Mouse (Mus musculus): ENCODE results near the gene Lgsn. TPM values are rescaled to one million over a fixed set of nuclear protein-coding genes. Genes with fewer than 3 reads are reported as not detected.

The Lgsn gene
- polyA plus RNA-seq, 1 experiment: not detected

DNA sequence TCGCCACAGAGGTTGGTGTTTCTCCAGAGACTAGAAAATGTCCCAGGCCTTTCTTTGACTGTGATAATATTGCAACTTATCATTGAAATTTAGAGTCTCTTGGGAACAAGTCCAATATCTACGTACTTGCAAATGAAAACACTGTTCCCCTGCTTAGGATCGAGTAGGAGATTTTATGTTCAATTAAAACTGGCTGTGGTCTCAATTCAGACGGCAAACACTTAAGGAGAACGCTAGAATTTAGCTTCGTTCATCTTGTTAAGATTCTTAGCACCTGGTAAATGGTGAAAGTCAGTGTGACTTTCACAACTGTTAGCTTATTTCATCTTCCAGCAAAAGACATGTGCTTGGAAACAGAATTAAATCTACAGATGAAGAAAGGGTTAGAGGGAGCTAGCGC lies 29.1 kb downstream of the Lgsn start:
- no peak for TF ChIP-seq CTCF (IDR thresholded peaks at IDR 0.05; ENCODE audit: extremely low read depth, insufficient read depth, low read length)
- TF ChIP-seq POLR2A (IDR thresholded peaks at IDR 0.05; ENCODE audit: extremely low read depth, insufficient read depth, low read length): no peak
- H3K4me1 ChIP-seq (ENCODE audit: control insufficient read depth, insufficient read depth, low read length): no peaks in the 10 kb centered on the region
- no peak overlapping the region for H3K4me3 ChIP-seq (ENCODE audit: insufficient read depth, low read length)
- no peak overlapping the region for H3K27ac ChIP-seq (ENCODE audit: insufficient read depth, low read length)

DNA sequence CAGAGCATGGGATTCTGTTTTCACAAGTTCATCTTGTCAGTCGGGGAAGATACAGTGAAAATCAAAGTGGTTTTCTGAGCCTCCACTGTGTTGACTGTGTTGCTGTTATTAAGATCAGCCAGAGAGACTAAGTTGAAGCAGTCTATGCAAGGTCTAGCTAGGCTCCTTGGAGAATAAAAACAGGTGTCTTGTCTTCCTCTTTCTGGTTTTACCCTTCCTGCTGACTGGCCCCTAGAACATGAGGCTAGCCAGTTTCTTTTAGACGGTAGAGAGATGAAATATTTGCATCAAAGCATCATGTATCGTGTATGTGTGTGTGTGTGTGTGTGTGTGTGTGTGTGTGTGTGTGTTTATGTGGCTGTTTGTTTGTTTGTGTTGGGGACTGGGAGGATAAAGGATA lies 29.6 kb downstream of the Lgsn start:
- Histone ChIP-seq H3K27ac (ENCODE audit: insufficient read depth, low read length) (no peak overlapping the region), H3K4me1 (ENCODE audit: control insufficient read depth, insufficient read depth, low read length) (no peaks in the 10 kb centered on the region), H3K4me3 (ENCODE audit: insufficient read depth, low read length) (no peak overlapping the region)
- no peak for TF ChIP-seq CTCF (IDR thresholded peaks at IDR 0.05; ENCODE audit: extremely low read depth, insufficient read depth, low read length)
- TF ChIP-seq POLR2A (IDR thresholded peaks at IDR 0.05; ENCODE audit: extremely low read depth, insufficient read depth, low read length): no peak

DNA sequence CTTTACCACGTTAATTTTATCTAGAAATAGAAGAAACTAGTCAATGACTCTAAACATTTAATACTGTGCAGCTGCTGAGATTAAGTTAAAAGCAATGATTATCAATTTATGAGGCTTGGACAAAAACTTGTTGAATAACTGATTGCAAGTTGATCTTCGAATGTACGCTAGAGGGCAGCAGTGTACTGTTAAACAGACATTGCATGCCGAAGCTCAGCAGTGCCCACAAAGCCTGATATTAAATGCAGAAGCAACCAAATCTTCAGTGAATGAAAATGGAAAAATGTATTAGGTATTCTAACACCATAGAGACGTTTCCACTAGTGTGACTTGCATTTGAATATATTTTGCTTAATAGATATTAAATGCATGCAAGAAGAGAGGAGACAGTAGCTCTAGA lies 33.9 kb downstream of the Lgsn start:
- H3K4me3 ChIP-seq (ENCODE audit: insufficient read depth, low read length): no peak overlapping the region
- no peak overlapping the region for H3K27ac ChIP-seq (ENCODE audit: insufficient read depth, low read length)
- peak; percentile 88 for TF ChIP-seq CTCF (IDR thresholded peaks at IDR 0.05; ENCODE audit: extremely low read depth, insufficient read depth, low read length)
- no peak for TF ChIP-seq POLR2A (IDR thresholded peaks at IDR 0.05; ENCODE audit: extremely low read depth, insufficient read depth, low read length)
- H3K4me1 ChIP-seq (ENCODE audit: control insufficient read depth, insufficient read depth, low read length): no peaks in the 10 kb centered on the region

DNA sequence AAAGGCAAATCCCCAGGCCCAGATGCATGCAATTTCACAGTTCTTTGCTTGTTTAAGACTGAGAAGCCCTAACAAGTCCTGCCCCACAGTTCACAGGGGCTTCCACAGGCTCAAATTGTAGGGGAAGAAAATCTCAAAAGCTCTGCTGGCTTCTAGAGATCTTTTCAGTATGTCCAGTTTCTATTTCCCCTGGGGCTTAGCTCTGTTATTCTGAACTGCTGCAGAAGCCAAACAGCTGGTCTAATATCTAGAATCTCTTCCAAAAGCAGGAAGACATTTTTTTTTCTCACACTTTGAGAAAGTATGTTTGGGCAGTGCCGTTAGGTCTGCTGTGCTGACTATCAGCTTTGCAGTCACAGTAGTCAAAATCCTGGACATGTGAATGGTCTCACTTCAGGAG lies 38.6 kb downstream of the Lgsn start:
- TF ChIP-seq CTCF (IDR thresholded peaks at IDR 0.05; ENCODE audit: extremely low read depth, insufficient read depth, low read length): no peak
- Histone ChIP-seq H3K4me3 (ENCODE audit: insufficient read depth, low read length) (no peak overlapping the region), H3K27ac (ENCODE audit: insufficient read depth, low read length) (no peak overlapping the region), H3K4me1 (ENCODE audit: control insufficient read depth, insufficient read depth, low read length) (no peaks in the 10 kb centered on the region)

DNA sequence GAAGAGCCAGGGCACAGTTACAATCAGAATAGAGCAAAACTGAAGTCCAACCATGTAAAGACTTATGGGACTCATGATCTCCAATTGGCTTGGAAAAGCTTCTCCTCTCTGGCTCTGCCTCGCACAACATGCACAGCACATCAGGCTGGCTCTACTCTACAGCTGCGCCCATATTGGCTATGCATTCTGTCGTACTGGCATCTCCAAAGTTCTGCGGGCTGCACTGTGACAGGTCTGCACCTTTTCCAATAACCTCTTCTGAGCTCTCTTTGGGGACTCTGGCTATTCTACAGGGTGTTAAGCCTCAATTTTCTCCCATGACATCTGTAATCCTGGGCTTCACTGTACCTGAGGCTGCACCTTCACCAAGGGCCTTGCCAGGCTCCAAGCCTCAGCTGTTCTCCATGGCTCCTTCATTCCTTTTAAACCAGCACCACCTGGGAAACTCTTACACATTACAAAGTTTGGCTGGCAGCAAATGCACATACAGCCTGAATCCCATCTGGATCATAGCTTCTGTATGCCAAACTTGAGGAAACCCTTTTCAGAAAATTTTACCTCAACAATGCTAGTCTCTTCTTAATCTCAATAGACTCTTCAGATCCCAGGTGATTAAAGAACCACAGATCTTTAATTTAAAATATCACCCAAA lies 44.5 kb downstream of the Lgsn start:
- no peaks in the 10 kb centered on the region for H3K4me1 ChIP-seq (ENCODE audit: control insufficient read depth, insufficient read depth, low read length)
- no peak for TF ChIP-seq CTCF (IDR thresholded peaks at IDR 0.05; ENCODE audit: extremely low read depth, insufficient read depth, low read length)
- no peak for TF ChIP-seq POLR2A (IDR thresholded peaks at IDR 0.05; ENCODE audit: extremely low read depth, insufficient read depth, low read length)
- no peak overlapping the region for H3K4me3 ChIP-seq (ENCODE audit: insufficient read depth, low read length)
- H3K27ac ChIP-seq (ENCODE audit: insufficient read depth, low read length): no peak overlapping the region

DNA sequence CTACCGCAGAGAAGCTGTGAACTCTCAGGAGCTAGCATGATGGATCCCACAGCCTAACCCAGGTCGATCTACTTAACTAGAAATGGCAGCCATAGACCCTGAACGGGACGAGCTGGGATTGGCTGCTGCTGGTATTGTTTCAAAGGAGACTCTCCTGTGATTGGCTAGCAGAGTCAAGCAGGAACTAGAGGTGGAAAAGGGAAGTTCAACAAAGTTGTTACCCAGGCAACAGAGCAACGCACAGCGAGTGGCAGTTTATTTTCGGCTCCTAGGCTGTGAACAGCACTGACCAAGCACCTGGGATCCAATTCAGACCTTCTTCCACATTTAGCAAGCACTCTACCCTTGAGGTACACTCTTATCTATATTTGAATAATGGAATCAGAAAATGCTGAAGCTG lies 46.4 kb downstream of the Lgsn start, which contains the start of the genes 4931428L18Rik and Pih1d3:
4931428L18Rik (minus strand) TSS at position 121 of the 400 bp plus-strand sequence.
Pih1d3 (plus strand) TSS at position 275 of the 400 bp plus-strand sequence.
- Histone ChIP-seq H3K27ac (ENCODE audit: insufficient read depth, low read length) (no peak within 1 kb of the TSS), H3K4me1 (ENCODE audit: control insufficient read depth, insufficient read depth, low read length) (no peaks in the 10 kb centered on the region), H3K4me3 (ENCODE audit: insufficient read depth, low read length) (no peak within 1 kb of the TSS)
- no peak for TF ChIP-seq CTCF (IDR thresholded peaks at IDR 0.05; ENCODE audit: extremely low read depth, insufficient read depth, low read length)
- no peak for TF ChIP-seq POLR2A (IDR thresholded peaks at IDR 0.05; ENCODE audit: extremely low read depth, insufficient read depth, low read length)

DNA sequence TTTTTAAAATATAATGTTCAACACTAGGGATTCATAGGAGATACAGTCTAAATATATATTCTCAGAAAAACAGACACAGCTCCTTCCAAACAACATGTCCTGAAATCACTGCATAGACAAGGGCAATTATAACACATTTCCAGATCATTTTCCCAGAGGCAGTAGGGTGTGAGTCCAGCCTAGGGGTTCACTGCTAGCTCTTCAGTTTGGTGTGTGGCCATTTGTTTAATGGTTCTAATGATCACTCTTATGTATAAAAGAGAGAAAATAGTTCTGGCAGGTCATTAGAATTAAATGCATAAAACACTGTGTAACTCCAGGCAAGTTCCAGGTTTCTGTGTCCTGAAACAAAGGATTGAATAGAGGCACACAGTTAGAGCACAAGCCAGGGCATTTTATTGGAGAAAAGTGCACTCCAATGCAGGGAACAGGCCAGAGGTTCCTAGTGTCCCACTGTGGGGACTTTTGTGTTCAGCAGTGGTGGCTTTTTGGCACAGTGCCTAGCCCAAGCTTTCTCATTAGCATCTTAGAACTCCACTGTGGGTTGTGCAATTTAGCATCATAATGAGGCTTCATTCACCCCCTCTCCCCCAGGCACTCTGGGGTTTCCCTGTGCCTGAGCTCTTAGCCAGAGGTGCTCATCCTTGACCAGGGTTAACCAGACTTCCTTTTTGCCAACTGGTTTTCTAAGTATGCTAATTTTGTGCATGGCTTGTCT lies 57.3 kb downstream of the Lgsn start:
- H3K4me3 ChIP-seq (ENCODE audit: insufficient read depth, low read length): no peak overlapping the region
- no peaks in the 10 kb centered on the region for H3K4me1 ChIP-seq (ENCODE audit: control insufficient read depth, insufficient read depth, low read length)
- H3K27ac ChIP-seq (ENCODE audit: insufficient read depth, low read length): no peak overlapping the region
- no peak for TF ChIP-seq POLR2A (IDR thresholded peaks at IDR 0.05; ENCODE audit: extremely low read depth, insufficient read depth, low read length)
- TF ChIP-seq CTCF (IDR thresholded peaks at IDR 0.05; ENCODE audit: extremely low read depth, insufficient read depth, low read length): no peak

Other genes with a start within 250 kb of the Lgsn start
- gene AC153137.1, start 198.4 kb upstream of the Lgsn start, polyA plus RNA-seq (2012; rRNA removed): not detected in 2 replicates
- gene 4931428L18Rik, start 46.3 kb downstream of the Lgsn start, polyA plus RNA-seq (2012; rRNA removed): not detected in 2 replicates
- gene Pih1d3, start 46.4 kb downstream of the Lgsn start, polyA plus RNA-seq (2012; rRNA removed): not detected in 2 replicates

Data from cortical plate, adult 2 months (tissue).